Mouse (Mus musculus) heart, adult 2 months (tissue): ENCODE data around the gene Ppp1r3a. TPM values are rescaled to one million over a fixed set of nuclear protein-coding genes. Genes with fewer than 3 reads are reported as not detected.

Experiments used
- polyA plus RNA-seq: library from polyadenylated mRNA; depleted of rRNA; stranded (reverse); fragments of >200 nt; gene quantifications from 2 replicates; pipeline ENCODE4 v1.2.3, GENCODE M21; 2012; rRNA removed
- total RNA-seq, 2 experiments: library from RNA; stranded (reverse); gene quantifications; 2 replicates each; pipeline ENCODE4 v1.2.3; 2021

Ppp1r3a gene
- total and polyA plus RNA-seq, 3 experiments, result 5.5 to 88.8 (median 65.3) TPM

Other genes with a start within 250 kb of the Ppp1r3a start
- gene Foxp2, start 146.1 kb upstream of the Ppp1r3a start, total RNA-seq, result 1 to 10 TPM; 2.0 TPM
- gene Foxp2, start 146.1 kb upstream of the Ppp1r3a start, polyA plus RNA-seq, result 3.6 TPM in 2 replicates